Mouse (Mus musculus) left cerebral cortex, adult 18-20 months (tissue): ENCODE results near the gene Lats2. TPM values are rescaled to one million over a fixed set of nuclear protein-coding genes. Genes with fewer than 3 reads are reported as not detected.

Experiments used
- DNase-seq, 2 experiments: peaks; one replicate each; pipeline ENCODE4 v3.0.0; 2021 to 2022; ENCODE audit warnings: low spot score in 2 of 2, mixed read lengths in 1 of 2
- total RNA-seq, 2 experiments: library from RNA; stranded (reverse); gene quantifications; 2 replicates each; pipeline ENCODE4 v1.2.3; 2021

The Lats2 gene
- total RNA-seq, 2 experiments from 2014 or later: 18.2 to 21.3 TPM

DNA sequence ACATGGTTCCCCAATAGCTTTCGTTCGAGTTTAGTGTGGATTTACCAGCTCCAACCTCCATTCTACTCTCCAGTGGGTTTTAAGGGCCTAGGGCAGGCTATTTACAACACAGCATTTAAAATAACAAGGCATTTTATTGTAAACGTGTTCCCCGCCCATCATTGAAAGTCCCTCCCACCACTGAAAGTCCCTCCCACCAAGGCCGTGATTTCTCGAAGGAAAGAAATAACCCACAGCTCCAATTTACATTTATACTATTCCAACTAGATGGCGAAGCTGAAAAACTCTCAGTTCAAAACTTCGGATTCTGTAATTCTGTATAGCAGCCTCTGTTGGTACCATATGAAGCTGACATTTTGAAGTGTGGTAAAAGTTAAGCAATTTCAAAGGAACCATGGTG, 13.6 kb downstream of the Lats2 start:
- no peak for DNase-seq

GRCm38 (mm10) chr14:57740651-57741050, 17.5 kb downstream of the Lats2 start:
- no peak for DNase-seq

DNA sequence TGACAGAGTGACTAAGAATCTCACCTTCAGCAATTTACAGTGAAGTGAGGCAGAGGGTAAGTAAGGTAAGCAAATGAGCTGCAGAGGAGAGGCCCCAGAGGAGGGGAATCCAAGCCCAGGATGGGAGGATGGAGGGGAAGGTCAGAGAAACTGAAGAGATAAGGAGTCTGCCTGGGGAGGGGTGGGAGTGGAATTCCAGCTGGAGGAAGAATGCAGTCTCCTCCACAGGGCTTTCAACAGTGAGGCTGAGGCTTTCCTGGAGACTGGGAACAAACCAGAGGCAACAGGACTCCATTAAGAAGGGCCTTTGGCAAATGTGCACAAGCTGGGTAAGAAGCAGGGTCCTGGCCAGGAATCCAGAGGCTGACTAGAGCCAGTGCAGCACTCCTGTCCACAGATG, 21.1 kb downstream of the Lats2 start:
- DNase-seq: no peak

- DNase-seq: no peak
Observed at GRCm38 (mm10) chr14:57736141-57736540, 22.0 kb downstream of the Lats2 start.

GRCm38 (mm10) chr14:57732668-57733293, 25.4 kb downstream of the Lats2 start:
- no peak for DNase-seq

DNA sequence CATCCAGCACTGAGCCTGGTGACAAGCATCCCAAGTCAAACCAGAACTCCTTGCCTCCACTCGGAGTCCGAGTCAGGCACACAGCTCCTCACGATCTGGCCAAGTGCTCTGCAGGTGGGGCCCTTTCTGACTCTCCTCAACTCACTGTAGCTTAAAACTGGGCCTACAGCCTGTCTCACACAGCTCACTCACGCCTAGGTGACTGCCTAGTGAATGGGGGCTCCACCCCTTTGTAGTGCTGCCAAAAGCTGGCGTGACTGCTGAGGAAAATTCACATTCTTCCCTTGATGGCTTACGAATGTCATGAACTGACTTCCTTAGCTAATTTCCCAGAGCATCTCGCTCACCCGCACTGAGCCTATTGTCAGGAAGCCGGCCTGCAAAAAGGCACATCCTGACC, 27.7 kb downstream of the Lats2 start:
- no peak for DNase-seq

- no peak for DNase-seq
Observed at GRCm38 (mm10) chr14:57729975-57730499, 28.2 kb downstream of the Lats2 start.

GRCm38 (mm10) chr14:57729364-57729763, 28.8 kb downstream of the Lats2 start:
- no peak for DNase-seq

- DNase-seq: no peak
Observed at GRCm38 (mm10) chr14:57726172-57726571, 32.0 kb downstream of the Lats2 start.

DNA sequence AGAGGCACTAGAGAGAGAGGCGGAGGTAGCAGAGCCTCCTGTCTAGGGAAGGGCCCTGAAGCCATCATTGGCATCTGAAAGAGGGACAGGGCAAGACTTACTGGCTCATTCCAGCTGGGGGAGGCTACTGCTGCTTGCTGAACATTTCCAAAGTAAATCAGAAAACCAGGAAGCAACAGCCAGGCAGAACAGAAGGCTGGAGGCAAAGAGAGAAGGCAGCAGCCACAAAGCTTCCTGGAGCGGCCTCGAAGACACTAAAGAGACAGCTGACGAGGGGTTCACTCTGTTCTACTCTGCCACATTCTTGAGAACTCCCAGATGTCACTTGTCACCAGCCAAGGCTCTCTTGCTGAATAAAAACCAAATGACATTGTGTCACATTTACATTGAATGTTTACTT, 33.7 kb downstream of the Lats2 start:
- DNase-seq: no peak

GRCm38 (mm10) chr14:57718245-57718644, 39.9 kb downstream of the Lats2 start:
- DNase-seq: no peak

DNA sequence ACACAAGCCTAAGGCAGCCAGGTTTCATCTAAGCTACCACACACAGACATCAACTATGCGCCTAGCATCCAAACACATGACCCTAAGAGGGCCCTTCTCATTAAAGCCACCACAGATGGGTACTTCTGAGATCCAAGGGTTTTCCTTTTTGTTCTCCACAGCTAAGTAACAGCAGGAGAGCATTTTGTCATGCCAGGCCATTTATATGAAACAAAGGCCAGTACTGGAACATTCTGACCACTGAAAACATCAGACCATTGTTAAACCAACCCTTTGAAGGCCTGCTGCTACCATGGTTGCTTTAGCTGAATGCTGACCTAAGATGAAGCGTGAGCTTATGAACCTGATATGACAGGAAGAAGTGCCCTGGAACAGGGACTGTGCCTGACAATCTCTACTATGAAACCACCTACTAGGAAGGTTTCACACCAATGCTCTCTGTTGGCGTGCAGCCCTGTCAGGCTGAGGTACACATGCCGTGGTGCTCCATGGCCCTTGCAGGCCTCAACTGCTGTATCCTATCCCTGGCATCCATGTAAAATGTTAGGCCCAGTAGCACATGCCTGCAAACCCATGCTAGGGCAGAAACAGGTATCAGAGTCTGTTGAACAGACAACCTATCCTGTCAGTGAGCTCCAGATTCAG, 41.5 kb downstream of the Lats2 start:
- DNase-seq: no peak

GRCm38 (mm10) chr14:57712884-57713283, 45.3 kb downstream of the Lats2 start:
- DNase-seq: no peak

DNA sequence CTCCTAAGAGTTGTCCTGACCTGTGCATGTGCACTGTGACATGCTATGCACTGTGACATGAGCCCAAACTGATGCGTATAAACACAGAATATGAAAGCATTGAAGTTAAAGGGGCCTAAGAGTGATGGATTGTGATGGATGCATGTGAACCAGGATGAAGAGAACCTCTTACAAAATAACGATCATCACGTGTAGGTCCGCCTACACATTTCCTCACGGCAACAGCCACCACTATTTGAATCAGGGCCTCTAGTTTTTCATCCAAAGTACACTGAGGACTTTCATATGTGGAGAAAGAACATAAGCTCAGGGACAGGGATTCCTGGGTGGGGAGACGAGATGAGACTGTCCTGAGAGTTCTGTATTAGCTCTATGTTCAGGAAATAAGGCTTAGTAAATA, 47.1 kb downstream of the Lats2 start:
- no peak for DNase-seq

DNA sequence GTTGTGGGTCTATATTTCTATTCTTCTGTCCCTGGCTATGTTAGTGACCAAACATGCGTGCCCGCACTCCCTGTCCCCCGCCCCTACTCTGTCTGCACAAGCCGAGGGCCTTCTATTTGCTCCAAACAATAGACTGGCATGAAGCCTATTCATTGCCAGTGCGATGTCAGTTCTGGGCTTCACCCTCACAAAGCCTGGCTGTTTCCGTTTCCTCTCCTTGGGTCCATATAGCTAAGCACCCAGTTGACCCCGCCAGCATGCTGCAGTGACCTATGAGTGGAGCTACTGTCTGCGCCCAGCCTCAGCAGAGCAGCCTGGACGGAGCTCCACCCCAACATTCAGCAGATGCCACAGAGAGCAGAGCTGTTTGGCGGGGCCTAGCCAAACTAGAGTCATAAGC, 49.0 kb downstream of the Lats2 start:
- DNase-seq: no peak

DNA sequence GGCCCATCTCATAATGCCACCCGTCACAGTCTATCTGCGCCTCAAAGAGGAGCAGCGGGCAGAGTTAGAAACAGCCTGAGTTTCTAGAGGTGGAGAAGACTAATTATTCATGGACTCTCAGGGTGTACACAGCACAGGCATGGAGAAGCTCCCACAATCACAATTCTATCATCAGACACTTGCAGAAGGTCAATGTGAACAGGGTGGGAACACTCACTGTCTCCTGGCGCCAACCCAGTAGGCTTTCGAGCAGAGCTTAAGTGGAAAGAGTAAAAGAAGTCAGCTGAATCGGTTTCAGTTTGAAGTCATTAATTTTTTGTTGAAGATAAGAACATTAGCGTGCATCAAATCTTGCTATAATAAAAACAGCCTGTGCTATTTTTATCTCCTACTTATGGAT, 49.6 kb downstream of the Lats2 start:
- no peak for DNase-seq

GRCm38 (mm10) chr14:57707100-57707893, 50.9 kb downstream of the Lats2 start:
- DNase-seq: no peak

DNA sequence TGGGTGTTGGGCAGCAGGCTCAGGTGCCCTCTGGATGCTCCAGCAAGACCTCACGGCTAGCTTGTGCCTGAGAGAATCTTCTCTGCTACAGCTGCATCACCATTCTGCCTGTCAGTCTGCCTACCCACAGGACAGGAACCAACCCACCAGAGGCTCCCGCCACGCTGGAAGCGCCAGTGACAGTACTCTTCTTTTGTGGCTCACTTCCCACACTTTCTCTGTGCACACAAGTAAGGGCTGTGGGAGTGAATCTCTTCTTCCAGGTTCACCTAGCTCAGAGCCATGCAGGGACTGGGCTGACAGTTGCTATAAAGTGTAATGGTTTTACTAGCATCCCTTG, 51.5 kb downstream of the Lats2 start:
- peak; percentile 41 to 62 for DNase-seq

GRCm38 (mm10) chr14:57705759-57706158, 52.4 kb downstream of the Lats2 start:
- no peak for DNase-seq

DNA sequence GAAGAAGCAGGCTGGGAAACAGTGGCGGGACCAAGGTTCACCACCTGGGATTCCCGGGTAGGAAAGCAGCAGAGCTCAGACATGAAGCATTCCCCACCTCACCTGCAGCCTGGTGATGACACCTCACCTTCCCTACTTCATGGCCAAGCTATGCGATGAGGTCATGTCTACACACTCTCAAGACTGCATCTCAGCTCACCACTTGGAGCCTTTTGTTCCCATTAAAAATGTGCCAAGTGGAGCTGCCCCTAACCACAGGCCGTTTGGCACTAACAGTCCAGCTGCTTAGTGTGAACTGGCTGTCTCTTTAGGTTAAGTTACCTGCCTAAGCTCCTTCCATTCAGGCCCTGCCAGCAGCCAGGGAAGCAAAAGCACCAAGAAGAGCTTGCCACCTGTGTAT, 53.1 kb downstream of the Lats2 start:
- no peak for DNase-seq

GRCm38 (mm10) chr14:57701915-57702477, 56.2 kb downstream of the Lats2 start:
- DNase-seq: no peak

- no peak for DNase-seq
Observed at GRCm38 (mm10) chr14:57699461-57699970, 58.7 kb downstream of the Lats2 start.
